Mouse (Mus musculus): ENCODE results near the gene Prtg. TPM values are rescaled to one million over a fixed set of nuclear protein-coding genes. Genes with fewer than 3 reads are reported as not detected.

Prtg gene
- total RNA-seq, 1 experiment from 2014 or later, result not detected

DNA sequence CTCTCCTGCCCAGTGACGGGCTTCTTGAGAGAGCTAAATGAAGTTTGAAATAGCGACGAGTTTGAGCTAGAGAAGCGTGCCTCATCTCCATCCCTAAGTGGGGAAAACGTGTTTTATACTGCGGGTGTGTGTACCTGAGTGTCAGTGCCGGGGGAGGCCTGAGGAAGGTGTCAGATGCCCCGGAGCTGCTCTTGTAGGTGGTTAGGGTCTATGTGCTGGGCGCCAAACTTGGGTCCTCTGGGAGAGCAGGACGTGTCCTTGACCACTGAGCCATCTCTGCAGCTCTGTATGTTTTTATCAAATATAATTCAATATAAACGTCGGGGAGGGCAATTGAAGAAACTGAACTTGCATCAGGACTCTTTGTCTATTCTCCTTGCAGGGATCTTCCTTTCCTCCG is 137.6 kb downstream of the Prtg start:
- no peak for ATAC-seq (replicated peaks; ENCODE audit: insufficient number of reproducible peaks, low FRiP score, low TSS enrichment, poor library complexity, severe bottlenecking)

DNA sequence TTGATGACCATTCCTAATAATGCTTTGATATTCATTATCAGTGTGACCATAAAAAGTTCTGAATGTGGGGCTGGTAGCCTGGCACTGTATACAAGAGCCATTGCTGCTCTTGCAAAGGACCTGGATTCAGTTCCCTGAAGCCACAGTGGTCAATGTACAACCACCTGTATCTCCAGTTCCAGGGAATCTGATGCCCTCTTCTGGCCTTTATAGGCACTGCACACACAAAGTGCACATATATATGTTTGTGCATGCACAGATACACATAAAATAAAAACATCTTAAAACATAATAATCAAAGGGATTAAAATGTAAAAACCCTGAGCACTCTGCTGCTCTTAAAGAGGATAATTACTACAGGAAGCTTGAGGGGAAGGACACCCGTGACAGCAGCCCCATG is 140.3 kb downstream of the Prtg start:
- no peak for ATAC-seq (replicated peaks; ENCODE audit: insufficient number of reproducible peaks, low FRiP score, low TSS enrichment, poor library complexity, severe bottlenecking)

- ATAC-seq (replicated peaks; ENCODE audit: insufficient number of reproducible peaks, low FRiP score, low TSS enrichment, poor library complexity, severe bottlenecking), result no peak
Measured at GRCm38 (mm10) chr9:72949572-72949971, 142.9 kb downstream of the Prtg start.

DNA sequence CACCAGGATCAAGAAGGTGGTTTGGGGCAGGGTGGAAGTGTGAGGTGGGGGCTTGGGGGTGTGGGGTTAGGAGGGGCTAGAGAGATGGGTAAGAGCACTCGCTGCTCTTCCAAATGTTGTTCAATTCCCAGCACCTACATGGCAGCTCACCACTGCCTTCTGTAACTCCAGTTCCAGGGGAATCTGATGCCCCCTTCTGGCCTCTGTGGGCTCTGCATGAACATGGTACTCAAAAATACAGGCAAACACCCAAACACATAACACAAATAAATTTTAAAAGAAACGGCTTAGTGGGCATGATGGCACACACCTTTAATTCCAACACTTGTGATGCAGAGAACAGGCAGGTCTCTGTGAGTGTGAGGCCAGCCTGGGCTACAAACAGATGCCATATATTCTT is 148.1 kb downstream of the Prtg start:
- ATAC-seq (replicated peaks; ENCODE audit: insufficient number of reproducible peaks, low FRiP score, low TSS enrichment, poor library complexity, severe bottlenecking), result no peak

- 0 out of 2 replicates have a peak, but pooled peaks have one; percentile 34 for ATAC-seq (replicated peaks; ENCODE audit: insufficient number of reproducible peaks, low FRiP score, low TSS enrichment, poor library complexity, severe bottlenecking)
Measured at GRCm38 (mm10) chr9:72955546-72955945, 148.9 kb downstream of the Prtg start.

GRCm38 (mm10) chr9:72958521-72959450 is 152.1 kb downstream of the Prtg start, which contains the start of the genes Dyx1c1 and Gm44503:
Gene Dyx1c1 (plus strand): TSS chr9:72958785.
Gene Gm44503 (plus strand): TSS chr9:72958852.
- ATAC-seq (replicated peaks; ENCODE audit: insufficient number of reproducible peaks, low FRiP score, low TSS enrichment, poor library complexity, severe bottlenecking), result peak; percentile 85

- no peak for ATAC-seq (replicated peaks; ENCODE audit: insufficient number of reproducible peaks, low FRiP score, low TSS enrichment, poor library complexity, severe bottlenecking)
Measured at GRCm38 (mm10) chr9:72961346-72961745, 154.7 kb downstream of the Prtg start.

GRCm38 (mm10) chr9:72961959-72962358 is 155.3 kb downstream of the Prtg start:
- ATAC-seq (replicated peaks; ENCODE audit: insufficient number of reproducible peaks, low FRiP score, low TSS enrichment, poor library complexity, severe bottlenecking), result no peak

Other genes with a start within 250 kb of the Prtg start
- 69.3 to 109 TPM (median 72.0 TPM) in 3 replicates for gene Nedd4, start 144.5 kb upstream of the Prtg start, total RNA-seq (2017)
- 0.10 TPM in 1 of 3 replicates, not detected in the others for gene Pygo1, start 118.8 kb downstream of the Prtg start, total RNA-seq (2017)
- 0.29 to 3.4 TPM in 2 of 3 replicates, not detected in the other for gene Dyx1c1, start 151.9 kb downstream of the Prtg start, total RNA-seq (2017)
- gene Gm44503, start 152.0 kb downstream of the Prtg start, total RNA-seq (2017), result 1.0 TPM in 1 of 3 replicates, not detected in the others
- gene Ccpg1os, start 178.5 kb downstream of the Prtg start, total RNA-seq (2017), result 5.9 to 7.1 TPM in 2 of 3 replicates, not detected in the other
- gene Ccpg1, start 178.6 kb downstream of the Prtg start, total RNA-seq (2017), result 171 to 267 TPM (median 201 TPM) in 3 replicates
- gene Pigb, start 233.5 kb downstream of the Prtg start, total RNA-seq (2017), result 3.0 to 9.6 TPM (median 5.2 TPM) in 3 replicates
- gene Rab27a, start 238.0 kb downstream of the Prtg start, total RNA-seq (2017), result 86.9 to 93.4 TPM (median 92.6 TPM) in 3 replicates

All from monocyte, adult 5-6 weeks (primary cell).